Mouse (Mus musculus) T-helper 17 cell (primary cell): ENCODE measurements at regions not wholly inside any gene's neighbourhood (a gene's known extent, or its start where the extent isn't known, plus 50 kb on each side); places are given as distances from the start of the nearest gene placed in this dataset.

Experiments used
- in situ Hi-C, 2 experiments: fragments of 300-600 bp; cut with MboI, MseI; formaldehyde crosslinking; loops; 1 replicate in 1 of 2; 2 replicates in 1 of 2; pipeline ENCODE4 v1.15.1; 2025; ENCODE audit warnings: high pct_unique_total_duplicates in 2 of 2

- in situ Hi-C loops, result no loop called here
Measured at GRCm38 (mm10) chr9:43512806-43513205, 202.2 kb downstream of the Trim29 start.

DNA sequence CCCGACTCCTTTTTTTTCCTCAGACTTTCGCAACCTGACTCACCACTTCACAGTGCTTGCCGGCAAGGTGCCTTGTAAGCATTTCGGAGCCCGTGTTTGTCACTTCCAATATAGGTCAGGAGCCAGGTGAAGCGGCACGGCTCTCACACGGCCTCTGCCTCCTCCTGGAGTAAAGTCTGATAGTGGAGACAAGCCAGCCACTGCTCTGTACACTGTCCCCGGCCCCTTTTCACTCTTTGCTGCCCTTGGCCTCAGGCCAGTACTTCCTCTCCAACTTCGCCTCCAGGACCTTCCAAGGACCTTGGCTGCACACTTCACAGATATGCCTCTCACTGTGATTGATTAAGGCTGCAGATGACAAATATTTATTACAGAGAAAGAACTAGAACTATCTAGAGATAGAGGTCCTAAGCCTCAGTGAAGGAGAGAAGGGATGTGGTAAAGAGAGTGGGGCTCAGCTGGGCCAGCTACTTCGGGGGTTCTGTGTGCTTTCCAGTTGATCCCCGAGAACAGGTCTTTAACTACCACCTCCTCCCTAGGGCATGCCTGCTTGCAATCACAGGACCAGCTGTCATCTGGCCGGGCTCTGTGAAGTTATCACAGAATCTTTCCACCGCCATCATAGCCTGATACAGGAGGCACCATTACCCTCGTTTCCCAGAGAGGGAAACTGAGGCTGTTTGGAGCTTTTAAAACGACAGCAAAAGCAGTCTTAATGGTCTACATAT, 204.2 kb downstream of the Trim29 start:
- in situ Hi-C loops, result no loop called here

GRCm38 (mm10) chr9:43520931-43521330, 210.3 kb downstream of the Trim29 start:
- in situ Hi-C loops, result no loop called here

- in situ Hi-C loops, result no loop called here
Measured at GRCm38 (mm10) chr9:43524947-43525565, 214.4 kb downstream of the Trim29 start.

- in situ Hi-C loops, result loop anchor here in 1 of 2 experiments (10.0 kb wide), 1 partner anchor 743 kb away; no protein-coding TSS in a partner anchor
Measured at GRCm38 (mm10) chr9:43532187-43532586, 211.6 kb upstream of the Nectin1 start.

DNA sequence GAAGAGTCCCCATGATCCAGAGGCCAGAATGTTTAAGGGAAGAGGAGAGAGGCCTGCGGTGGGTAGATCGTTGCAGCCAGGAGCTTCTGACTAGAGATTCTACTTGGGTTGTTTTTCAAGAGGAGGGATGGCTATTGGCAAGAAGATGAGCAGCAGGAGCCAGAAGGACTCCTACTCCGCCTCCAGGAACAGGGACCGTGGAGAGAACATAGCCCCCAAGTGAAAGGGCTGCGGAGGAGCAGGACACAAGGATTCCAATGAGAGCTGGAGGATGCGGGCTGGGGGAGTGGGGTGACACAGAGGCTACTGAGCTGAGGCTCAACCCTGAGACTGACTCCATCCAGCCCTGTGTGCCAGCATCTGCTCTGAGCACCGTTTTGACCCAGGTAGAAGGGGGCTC, 207.8 kb upstream of the Nectin1 start:
- in situ Hi-C loops, result loop anchor here in 1 of 2 experiments (10.0 kb wide), 1 partner anchor 739 kb away; no protein-coding TSS in a partner anchor

- in situ Hi-C loops, result loop anchor here in 1 of 2 experiments (10.0 kb wide), 1 partner anchor 738 kb away; no protein-coding TSS in a partner anchor
Measured at GRCm38 (mm10) chr9:43537121-43537520, 206.7 kb upstream of the Nectin1 start.

DNA sequence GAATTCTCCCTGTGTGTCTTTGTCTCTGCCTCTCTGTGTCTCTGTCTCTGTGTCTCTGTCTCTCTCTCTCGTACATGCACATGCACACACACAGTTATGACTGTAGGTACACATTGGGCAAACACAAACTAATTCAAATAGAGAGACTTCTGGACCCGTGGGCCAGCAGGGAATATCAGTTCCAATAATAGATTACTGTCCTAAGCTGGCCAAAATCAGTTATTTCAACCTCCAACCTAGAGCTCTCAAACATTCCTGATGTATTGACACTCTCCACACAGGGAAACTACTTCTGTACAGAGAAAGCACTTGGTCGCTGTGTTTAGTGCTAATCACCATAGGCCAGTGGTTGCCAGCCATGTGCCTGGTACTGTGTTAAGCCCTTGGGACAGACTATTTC, 203.7 kb upstream of the Nectin1 start:
- in situ Hi-C loops, result no loop called here

DNA sequence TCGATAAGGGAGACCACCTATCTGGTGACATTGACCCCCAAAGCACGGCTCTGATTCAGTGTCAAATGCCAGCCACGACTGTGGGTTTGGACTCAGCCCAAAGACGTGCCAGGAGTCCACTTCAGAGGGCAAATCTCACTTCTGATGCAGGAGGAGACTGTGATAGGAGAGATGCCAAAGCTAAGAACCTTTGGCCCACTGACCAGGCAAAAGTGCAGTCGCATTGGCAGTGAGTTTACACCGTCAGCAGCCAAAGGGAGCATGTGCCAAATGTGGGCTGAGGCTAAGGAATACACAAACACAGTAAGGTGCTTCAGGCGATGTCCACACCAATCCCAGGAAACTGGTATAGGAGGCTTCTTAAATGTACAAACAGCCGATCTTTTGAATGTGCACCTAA, 202.6 kb upstream of the Nectin1 start:
- in situ Hi-C loops, result no loop called here

DNA sequence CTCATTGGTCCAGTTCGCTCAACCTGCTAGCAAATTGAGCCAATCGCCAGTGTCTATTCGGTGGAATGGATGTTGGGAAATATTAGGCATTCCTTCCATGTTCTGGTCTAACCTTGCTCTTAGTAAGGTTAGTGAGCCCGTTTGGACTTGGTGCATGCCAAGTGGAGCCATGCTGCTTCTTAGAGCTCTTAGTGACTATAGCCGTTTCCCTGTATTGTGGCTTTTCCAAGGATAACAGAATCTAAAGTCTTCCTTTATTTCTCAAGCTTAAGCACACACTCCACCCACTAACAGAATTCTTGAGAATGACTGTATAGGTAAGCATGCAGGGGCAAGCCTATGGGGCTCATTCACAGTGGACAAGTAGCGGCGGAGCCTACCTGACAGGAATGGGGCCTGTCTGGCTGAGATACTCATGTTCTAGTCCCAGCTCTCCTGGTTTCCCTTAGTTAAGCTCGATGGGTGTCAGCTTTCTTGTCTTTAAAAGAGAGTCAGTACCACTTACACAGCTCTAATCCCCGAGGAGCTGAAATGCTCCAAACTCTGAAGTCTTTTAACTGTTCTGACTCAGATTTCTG, 201.6 kb upstream of the Nectin1 start:
- in situ Hi-C loops, result no loop called here

DNA sequence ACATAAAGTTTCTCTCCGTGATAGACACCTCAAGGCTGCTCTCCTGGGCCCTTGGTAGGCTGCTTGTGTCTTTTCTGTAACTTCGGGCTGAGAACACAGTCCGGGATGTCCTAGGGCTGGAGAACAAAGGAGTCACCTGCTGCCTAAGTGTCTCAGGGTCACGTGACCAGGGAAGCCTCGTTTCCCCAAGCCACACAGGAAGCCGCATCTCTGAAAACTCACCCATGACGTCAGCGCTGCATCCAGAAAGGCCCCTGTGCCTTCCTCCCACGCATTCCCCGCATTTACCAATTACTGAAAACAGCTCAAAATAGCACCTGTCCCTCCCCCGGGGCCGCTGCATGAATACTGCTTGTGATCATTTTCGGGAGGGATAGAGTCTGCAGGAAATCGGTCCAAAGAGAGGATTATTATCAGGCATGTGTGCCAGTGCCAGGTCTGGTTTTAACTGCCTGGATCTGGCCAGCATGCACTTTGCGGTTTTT, 198.7 kb upstream of the Nectin1 start:
- in situ Hi-C loops, result no loop called here

DNA sequence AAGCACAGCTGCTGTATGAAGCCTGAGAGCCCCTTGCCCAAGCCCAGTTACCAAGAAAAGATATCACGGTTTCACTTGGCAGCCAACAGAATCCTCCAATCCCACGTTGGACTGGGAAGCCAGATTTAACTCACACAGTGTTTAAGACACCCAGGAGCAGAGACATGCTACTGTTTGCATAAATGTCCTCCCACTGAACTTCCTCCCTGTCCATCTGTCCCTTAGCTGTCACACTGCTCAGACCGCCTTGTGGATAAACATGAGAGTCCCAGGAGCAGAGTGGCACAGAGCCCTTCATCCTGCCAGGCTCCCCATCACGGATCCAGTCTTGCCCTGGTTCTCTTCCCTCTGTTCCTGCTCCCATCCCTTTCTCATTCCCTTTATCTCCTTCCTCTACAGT, 194.9 kb upstream of the Nectin1 start:
- in situ Hi-C loops, result no loop called here

- in situ Hi-C loops, result no loop called here
Measured at GRCm38 (mm10) chr9:43549293-43549692, 194.5 kb upstream of the Nectin1 start.

- in situ Hi-C loops, result loop anchor here in 1 of 2 experiments (25.0 kb wide), 1 partner anchor 710 kb away; the partner anchor contains the start of genes Nlrx1 and Pdzd3
Measured at GRCm38 (mm10) chr9:43552758-43553157, 191.0 kb upstream of the Nectin1 start.

DNA sequence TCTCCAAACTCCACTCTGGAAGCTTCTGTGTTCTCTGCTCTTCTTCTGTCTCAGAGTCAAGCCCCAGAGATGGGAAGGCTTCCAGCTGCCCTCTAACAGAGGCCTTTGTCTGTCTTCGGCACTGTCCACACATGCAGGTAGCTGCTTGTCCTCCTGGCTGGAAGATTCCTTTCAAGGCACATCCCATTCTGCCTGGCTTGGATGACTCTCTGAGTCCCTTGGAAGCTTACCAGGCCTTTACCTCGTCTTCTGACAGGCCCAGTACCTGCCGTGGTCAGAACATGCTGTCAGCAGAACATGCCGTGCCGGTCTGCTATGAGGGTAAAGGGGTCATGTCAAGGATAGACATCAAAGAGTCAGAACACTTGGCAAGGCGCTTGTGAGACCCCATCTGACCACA, 181.8 kb upstream of the Nectin1 start:
- in situ Hi-C loops, result loop anchor here in 1 of 2 experiments (25.0 kb wide), 1 partner anchor 700 kb away; the partner anchor contains the start of genes Nlrx1 and Pdzd3

GRCm38 (mm10) chr9:43564239-43564906, 179.4 kb upstream of the Nectin1 start:
- in situ Hi-C loops, result loop anchor here in 1 of 2 experiments (25.0 kb wide), 1 partner anchor 698 kb away; the partner anchor contains the start of genes Nlrx1 and Pdzd3

DNA sequence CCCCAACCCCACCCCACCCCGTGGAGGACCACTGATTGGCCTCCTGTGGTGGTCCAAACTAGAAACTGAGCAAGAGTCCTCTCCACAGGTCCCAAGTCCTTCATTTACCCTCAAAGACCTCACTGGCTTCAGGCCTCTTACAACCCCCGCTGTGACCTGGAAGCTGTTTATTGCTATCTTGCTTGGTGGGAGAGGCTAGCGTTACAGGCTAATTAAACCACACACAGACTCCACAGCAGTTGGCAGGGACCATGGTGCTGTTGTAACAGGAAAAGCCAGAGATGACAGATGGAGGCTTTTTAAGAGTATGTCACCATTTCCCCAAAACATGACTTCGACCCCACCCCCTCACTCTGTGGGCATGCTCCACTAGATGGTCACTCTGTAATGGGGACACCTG, 174.9 kb upstream of the Nectin1 start:
- in situ Hi-C loops, result loop anchor here in 1 of 2 experiments (25.0 kb wide), 1 partner anchor 693 kb away; the partner anchor contains the start of genes Nlrx1 and Pdzd3

DNA sequence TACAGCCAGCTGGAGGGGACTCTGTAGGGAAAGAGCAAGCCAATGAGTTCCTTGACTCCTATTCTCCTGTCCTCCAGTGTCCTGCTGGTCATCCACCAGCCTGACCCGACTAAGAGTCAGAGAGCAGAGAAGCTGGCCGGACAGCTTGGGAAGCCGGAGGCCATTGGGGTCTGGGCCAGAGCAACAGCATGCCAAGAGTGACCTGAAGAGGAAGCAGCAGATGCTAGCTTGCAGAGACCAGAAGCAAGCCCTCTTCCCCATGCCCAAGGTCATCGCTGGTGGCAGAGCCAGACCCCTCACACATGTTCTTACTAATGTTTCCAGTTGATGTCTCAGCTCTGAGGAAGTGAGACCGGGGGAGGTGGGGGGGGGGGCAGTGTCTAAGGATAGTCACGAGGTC, 172.7 kb upstream of the Nectin1 start:
- in situ Hi-C loops, result loop anchor here in 1 of 2 experiments (25.0 kb wide), 1 partner anchor 691 kb away; the partner anchor contains the start of genes Nlrx1 and Pdzd3

DNA sequence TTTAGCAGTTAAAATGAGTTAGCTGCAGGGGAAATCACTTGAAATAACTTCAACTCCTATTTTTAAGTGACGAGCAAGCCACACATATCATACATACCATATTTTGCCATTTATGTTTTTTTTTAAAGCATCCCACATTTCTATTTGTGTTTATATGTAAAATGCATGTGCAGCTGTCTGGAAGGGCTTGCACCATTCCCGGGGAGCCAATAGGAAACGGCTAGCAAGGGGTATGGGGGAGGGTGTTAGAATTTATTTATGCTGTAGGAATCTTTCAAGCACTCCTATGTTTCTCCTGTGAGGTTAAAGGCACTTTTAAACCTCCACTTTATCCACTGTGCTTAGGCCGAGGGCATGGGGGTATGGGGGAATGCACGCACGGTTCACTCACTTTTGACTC, 168.1 kb upstream of the Nectin1 start:
- in situ Hi-C loops, result no loop called here

GRCm38 (mm10) chr9:43580653-43581052, 163.1 kb upstream of the Nectin1 start:
- in situ Hi-C loops, result no loop called here

DNA sequence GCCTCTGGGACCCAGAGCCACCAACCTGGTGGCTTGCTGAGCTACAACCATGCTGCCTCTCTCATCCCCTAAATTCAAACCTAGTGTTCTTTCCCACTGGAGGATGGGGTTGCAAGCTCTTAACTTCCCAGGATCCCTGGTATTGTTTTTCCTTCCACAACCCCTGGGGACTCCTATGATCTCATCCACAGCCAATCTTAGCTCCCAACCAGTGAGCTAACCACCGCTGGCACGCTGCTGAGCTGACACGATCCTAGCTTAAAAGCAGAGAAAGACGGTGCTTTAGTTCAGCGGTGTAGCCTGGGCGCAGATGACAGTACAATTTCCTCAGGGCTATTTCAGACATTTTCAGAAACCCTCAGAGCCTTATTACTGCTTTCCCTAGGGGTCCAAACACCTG, 158.2 kb upstream of the Nectin1 start:
- in situ Hi-C loops, result no loop called here
